Mouse (Mus musculus) kidney, adult 2 months (tissue): ENCODE measurements around the gene Akap2.

Source experiments
- CTCF ChIP-seq: fragments of 200-500 bp; conservative IDR thresholded peaks from 2 replicates; pipeline ENCODE4 v1.5.1; 2011; ENCODE audit warnings: low read depth, mild to moderate bottlenecking, control low read depth, low read length, moderate library complexity, mixed read lengths; ENCODE audit not compliant: insufficient read depth, insufficient read length
- POLR2A ChIP-seq: fragments of 200-500 bp; IDR thresholded peaks from one replicate; pipeline ENCODE4 v1.6.1; 2011; ENCODE audit warnings: low read depth, low read length, control low read depth

DNA sequence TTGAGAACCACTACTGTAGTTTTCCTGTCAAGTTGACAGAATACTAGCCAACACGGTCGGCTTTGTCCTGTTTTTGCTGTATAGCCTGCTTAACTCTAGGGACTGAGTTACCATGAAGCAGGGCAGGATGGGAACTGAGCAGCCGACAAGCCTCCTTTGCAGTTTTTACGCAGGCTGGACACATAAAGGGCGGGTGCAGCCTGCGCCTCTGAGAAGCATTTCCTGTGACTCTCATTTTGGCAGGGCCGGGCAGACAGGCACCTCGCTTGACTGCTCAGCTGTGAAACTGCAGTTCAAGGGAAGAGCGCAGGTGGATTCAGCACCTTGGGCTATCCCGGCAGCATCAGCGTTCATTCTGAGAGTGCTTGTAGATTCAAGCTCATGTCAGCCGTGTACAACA lies 35.9 kb upstream of the Akap2 start:
- TF ChIP-seq CTCF (no peak), POLR2A (no peak)
